Mouse (Mus musculus): ENCODE measurements around the gene Zfp277.
A peak's percentile ranks its signal among the peaks of the same experiment; 100 is the strongest.

Zfp277 gene

GRCm38 (mm10) chr12:40445648-40446449, at the start of gene Zfp277, which contains the start of gene Dock4:
TSS of gene Zfp277 (minus strand) at chr12:40445902.
TSS of gene Dock4 (plus strand) at chr12:40445952.
- peak; percentile 99 for DNase-seq (ENCODE audit: low spot score in 2 of 2)

GRCm38 (mm10) chr12:40486047-40486837, 40.5 kb upstream of the Zfp277 start:
- no peak for DNase-seq (ENCODE audit: low spot score in 2 of 2)

GRCm38 (mm10) chr12:40485210-40485609, 39.5 kb upstream of the Zfp277 start:
- no peak for DNase-seq (ENCODE audit: low spot score in 2 of 2)

- DNase-seq (ENCODE audit: low spot score in 2 of 2), result no peak
These were observed 38.5 kb upstream of the Zfp277 start for GRCm38 (mm10) chr12:40484224-40484623.

- DNase-seq (ENCODE audit: low spot score in 2 of 2), result no peak
These were observed 32.1 kb upstream of the Zfp277 start for GRCm38 (mm10) chr12:40477621-40478452.

- no peak for DNase-seq (ENCODE audit: low spot score in 2 of 2)
These were observed 28.0 kb upstream of the Zfp277 start for GRCm38 (mm10) chr12:40473709-40474108.

- no peak for DNase-seq (ENCODE audit: low spot score in 2 of 2)
These were observed 26.1 kb upstream of the Zfp277 start for GRCm38 (mm10) chr12:40471649-40472399.

GRCm38 (mm10) chr12:40469009-40469408, 23.3 kb upstream of the Zfp277 start:
- no peak for DNase-seq (ENCODE audit: low spot score in 2 of 2)

- DNase-seq (ENCODE audit: low spot score in 2 of 2), result no peak
These were observed 22.5 kb upstream of the Zfp277 start for GRCm38 (mm10) chr12:40468235-40468634.

GRCm38 (mm10) chr12:40464282-40464681, 18.6 kb upstream of the Zfp277 start:
- peak; percentile 40 to 60 for DNase-seq (ENCODE audit: low spot score in 2 of 2)

GRCm38 (mm10) chr12:40463828-40464227, 18.1 kb upstream of the Zfp277 start:
- DNase-seq (ENCODE audit: low spot score in 2 of 2), result no peak

- DNase-seq (ENCODE audit: low spot score in 2 of 2), result no peak
These were observed 17.1 kb upstream of the Zfp277 start for GRCm38 (mm10) chr12:40462693-40463235.

- DNase-seq (ENCODE audit: low spot score in 2 of 2), result no peak
These were observed 14.1 kb upstream of the Zfp277 start for GRCm38 (mm10) chr12:40459673-40460265.

- no peak for DNase-seq (ENCODE audit: low spot score in 2 of 2)
These were observed 13.3 kb upstream of the Zfp277 start for GRCm38 (mm10) chr12:40458977-40459376.

GRCm38 (mm10) chr12:40456517-40456916, 10.8 kb upstream of the Zfp277 start:
- DNase-seq (ENCODE audit: low spot score in 2 of 2), result no peak

- no peak for DNase-seq (ENCODE audit: low spot score in 2 of 2)
These were observed 3.6 kb upstream of the Zfp277 start for GRCm38 (mm10) chr12:40449119-40449795.

GRCm38 (mm10) chr12:40447561-40448355, 2.1 kb upstream of the Zfp277 start:
- DNase-seq (ENCODE audit: low spot score in 2 of 2), result no peak

GRCm38 (mm10) chr12:40446450-40447381, 1.0 kb upstream of the Zfp277 start:
- DNase-seq (ENCODE audit: low spot score in 2 of 2), result no peak

All from right cerebral cortex, postnatal 36 days (tissue).